Mouse (Mus musculus) CD8-positive naive resting alpha-beta T cell, adult 2 months (primary cell): ENCODE data around the gene Ccser1.

Experiments used
- DNase-seq, 2 experiments: peaks; one replicate each; pipeline ENCODE4 v3.0.0; 2022; ENCODE audit warnings: low read depth in 2 of 2, low spot score in 2 of 2

The Ccser1 gene

GRCm38 (mm10) chr6:62301576-62302312, 1121.6 kb downstream of the Ccser1 start:
- no peak for DNase-seq

DNA sequence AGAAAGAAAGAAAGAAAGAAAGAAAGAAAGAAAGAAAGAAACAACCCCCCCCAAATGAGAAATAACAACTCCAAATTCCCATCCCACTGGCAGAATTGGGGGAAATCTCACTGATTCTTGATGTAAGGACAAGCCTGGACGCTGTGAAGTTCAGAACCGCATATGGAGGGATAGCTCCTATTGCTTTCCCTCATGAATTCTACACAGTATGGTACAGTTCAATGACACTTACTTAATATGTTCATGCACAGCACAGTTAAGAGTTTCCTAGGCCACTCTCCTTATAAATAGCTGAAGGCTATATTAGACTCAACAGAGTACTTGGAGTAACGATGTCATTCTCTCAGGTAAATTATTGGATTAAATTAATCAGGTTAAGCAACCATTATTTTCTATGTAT, 1138.5 kb downstream of the Ccser1 start:
- DNase-seq: no peak

- no peak for DNase-seq
Measured at GRCm38 (mm10) chr6:62340319-62340718, 1160.2 kb downstream of the Ccser1 start.

GRCm38 (mm10) chr6:62367802-62368201, 1187.7 kb downstream of the Ccser1 start:
- no peak for DNase-seq
